Mouse (Mus musculus): ENCODE measurements around the gene Palld.
A peak's percentile ranks its signal among the peaks of the same experiment; 100 is the strongest.

Palld gene

DNA sequence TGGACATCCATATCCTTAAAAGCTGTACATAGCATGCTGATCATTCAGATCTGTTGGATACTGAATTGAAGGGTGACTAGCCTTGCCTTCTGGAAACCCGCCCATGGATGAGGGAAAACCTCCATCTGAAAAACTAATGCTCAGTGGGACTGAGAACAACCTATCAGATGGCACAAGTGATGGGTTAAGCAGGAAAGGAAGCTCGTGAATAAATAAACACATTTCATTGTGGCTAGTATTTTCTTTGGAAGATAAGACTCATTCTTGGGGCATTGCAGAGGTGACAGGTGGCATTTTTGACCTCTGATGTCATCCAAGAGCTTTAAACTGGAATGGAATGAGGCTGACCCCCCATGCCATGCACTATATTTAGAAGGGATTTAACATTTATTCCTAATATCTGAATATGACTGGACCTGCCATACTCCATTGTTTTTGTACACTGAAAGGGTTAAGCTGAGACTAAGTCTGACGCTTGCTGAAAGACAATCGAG lies 128.8 kb downstream of the Palld start:
- no peak for DNase-seq

DNA sequence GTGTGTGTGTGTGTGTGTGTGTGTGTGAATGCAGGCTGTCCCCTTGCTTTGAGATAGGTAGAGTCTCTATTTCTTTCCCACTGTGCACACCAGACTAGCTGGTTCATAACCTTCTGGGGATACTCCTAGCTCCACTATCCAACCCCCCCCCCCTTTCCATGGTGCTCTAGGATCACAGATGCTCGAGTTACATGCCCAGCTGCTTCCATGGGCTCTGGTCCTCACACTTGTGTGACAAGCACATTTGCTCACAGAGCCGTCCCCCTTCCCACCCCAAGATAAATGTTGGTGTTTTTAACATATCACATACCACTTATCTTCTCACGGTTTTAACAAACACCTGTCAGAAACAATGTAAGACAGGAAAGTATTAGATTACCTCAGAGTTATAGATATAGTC lies 131.2 kb downstream of the Palld start:
- no peak for DNase-seq

DNA sequence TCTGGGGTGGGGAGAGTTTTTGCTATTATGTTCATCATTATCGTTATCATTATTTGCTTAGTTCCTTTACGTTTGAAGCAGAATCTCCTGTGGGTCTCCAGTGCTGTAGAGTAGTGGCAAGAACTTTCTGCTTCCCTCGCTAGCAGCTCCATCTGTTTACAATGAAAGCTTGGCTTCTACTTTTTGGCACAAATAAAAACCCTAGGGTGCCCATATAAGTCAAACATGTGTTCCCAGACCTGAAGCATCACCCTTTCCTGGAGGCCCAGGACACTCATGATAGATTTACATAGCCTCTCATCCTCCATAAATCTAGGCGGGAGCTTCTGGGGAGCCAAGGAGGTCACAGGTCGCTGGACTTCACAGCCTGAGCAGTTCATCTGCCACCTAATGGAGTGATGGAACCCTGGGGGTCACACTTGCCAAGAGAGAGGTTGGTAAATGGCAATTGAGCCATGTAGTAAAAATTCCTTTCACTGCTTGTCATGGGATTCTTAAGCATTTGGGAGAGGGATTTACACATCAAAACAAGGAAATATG lies 133.1 kb downstream of the Palld start:
- no peak for DNase-seq

DNA sequence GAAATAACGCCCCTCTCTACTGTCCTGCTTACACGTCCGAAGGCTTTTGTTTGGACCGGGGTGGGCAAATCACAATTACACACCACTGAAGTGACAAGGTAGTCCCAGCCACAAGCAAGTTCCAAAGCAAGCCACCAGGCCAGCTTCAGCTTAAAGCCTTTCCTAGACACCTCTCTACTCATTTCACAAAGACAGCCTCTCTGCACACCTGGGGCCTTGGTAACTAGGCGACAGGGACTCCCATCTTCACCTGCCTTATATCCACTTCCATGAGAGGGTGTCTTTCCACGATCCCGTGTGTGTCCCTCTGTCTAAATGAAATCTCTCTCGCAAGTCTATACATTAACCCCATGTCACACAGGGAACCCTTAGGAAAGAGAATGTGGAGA lies 142.3 kb downstream of the Palld start:
- no peak for DNase-seq

DNA sequence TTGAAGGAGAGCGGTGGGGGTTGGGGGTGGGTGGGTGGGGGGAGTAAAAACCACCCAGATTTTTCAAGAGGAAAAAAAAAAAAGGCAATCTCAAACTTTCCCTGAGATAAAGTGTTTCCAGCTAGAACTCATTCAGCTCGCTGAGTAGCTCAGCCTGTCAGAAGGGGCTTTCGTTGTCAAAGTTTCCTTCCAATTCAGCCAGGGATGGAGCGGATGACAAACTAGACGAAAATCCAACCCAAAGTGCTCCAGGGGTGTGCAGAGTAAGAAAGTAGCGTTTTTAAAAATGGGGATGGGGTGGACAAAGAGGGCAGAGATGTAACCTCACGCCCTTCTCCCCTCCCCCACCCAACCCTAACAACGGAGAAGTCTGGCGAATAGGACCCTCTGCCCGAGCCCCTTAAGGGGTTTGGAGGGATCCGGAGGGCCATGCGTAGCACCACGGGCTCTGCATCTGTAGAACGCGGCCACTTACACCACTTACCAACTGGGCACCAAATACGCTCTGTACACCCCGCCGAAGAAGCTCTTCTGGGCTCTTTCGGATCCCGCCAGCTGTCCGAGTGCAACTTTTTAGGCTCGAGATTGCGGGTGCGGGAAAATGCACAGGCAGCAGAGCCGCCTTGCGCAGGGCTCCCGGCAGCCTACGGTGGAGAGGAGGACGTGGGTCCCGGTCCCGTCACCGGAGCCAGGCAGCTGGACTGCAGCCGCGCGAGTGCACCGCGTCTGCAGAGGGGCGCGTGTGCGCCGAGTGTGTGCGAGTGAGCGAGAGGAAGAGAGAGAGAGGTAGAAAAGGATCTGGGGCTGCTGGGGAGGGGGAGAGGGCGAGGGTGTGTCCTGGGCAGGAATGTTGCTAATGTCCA lies 142.9 kb downstream of the Palld start:
- DNase-seq = peak; percentile 21

DNA sequence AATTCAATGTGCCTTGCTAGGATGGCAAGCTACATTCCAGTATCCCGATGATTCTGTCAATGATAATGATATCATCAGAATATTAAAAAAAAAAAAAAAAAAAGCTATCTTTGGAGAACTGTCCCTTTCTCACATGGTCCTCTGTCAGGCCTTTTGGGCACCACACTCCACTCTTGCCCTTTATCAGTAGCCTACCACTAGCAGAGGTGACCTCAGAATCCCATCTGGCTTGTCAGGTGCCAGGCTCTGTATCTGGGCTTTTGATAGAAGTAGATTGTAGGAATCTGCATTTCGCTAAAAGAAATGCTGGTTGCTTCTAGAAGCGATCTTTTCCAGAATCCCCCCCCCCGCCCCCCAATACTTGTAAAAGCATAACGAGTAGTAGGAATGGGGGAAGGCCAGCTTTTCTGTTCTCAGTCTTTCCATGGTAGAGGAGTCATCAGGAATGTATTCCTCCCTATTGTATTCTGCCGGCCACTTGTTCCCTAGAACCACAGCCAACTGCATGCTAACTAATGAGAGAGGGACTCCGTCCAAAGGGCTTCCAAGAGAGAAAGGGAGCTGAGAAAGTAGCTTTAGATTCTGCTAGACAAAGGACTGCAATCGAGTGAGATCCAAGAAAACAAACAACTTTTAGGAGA lies 143.7 kb downstream of the Palld start:
- DNase-seq = no peak

DNA sequence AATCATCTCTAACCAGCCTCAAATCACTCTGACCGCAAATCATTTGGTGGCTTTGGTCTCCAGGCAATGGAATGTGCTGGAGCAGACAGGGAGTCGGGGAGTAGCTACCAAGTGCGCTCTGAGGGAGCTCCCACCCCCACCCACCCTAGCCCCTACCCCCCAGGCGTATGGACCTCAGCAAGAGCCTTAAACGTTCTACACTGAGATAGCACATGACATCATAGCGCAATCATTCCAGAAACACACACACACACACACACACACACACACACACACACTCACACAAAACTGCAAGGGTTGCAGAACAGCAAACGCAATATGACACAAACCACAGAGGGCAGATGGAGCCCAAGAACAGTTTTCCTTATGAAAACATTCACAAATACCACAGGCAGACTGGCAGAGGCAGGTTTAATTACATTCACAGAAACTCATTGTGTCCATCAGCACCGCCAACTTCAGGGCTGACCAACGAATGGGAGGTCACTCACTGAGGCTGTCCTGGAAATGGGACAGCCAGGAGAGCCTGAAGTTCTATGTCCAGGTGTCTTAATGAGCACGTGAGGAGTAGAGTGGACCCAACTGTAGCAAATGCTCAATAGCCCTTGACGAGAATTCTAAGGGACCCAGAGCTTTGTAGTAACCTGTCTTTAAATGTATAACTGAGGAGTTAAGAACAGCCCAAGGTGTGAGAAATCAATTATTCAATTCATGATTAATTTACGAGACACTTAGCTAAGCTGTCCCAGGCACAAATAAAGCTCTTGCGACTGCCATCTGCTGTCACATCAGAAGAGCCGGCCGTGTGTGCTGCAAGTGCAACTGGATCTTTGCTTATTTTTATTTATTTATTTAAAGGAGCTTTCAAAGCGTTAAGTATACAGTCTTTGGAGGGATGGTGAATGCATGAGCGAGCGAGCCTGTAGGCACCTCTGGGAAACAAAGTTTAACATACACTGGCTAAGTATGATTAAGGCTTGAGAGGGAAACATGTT lies 145.2 kb downstream of the Palld start:
- no peak for DNase-seq

DNA sequence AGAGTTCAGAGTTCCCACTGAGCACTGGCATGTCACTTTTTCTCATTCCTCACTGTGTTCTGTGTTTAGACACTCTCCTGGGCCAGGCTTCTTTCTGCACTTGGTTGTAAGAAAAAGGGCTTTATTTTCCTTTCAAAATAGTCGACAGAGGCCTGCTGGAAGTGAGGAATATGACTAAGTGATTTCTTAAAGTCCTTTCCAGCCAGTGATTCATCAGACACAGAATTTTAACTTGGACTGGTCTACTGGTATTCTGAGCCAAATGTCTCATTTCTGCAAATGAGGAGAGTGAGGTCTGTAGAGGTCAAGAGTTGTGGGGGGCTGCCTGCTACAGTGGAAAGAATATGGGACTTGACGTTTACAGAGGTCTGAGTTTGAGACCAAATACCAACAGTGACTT lies 147.3 kb downstream of the Palld start:
- no peak for DNase-seq

DNA sequence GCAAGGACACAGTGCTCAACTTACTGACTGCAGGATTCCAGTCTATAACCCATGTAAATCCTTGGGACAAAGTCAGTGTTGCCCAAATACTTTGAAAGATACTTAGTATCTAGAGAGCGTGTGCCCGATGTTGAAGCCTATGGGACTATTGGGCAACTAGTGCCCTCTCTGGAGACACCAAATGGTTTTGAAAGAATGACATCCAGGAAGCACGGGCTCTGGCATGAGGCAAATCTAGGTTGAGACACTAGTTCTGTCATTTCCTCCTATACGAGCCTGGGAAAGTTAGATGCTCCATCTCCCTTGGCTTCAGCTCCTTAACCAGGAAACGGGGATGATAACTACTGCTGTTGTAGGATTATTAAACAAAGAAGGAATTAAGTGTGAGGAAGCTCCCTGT lies 155.4 kb downstream of the Palld start:
- DNase-seq = no peak

DNA sequence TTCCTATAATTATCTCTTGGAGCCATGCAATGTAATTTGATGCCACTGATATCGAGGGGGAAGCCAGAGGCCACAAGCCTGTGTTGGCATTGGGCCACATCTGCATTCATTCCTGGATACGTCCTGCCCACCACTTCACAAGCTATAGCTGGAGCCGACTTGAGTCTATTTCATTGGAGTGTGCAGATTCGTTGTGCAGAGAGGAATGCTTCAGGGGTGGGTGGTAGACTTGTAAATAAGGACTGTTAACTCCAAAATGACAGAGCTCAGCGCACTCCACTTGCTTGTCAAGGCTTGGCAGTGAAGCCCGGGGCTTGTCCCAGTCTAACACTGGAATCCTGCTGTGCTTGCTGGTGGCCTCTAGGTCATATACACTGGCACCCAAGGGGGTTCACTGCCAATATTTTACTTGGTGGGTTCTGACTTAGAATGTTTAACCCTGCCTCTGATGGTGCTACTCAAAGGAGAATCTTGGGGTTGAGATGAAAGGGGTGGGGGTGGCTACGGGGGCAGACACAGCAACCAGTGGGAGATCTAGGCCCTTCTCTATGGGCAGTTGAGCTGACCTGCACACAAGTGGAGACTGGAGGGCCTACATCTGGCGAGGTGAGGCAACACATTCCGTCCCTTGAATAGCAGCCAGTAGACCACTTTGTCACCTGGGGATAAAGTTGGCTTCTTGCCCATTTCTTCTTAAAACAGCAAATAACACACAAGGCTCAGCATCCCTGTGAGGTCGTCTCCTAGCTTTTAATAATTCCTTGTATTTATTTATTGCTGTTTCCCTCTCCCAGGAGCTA lies 157.1 kb downstream of the Palld start:
- DNase-seq = no peak

DNA sequence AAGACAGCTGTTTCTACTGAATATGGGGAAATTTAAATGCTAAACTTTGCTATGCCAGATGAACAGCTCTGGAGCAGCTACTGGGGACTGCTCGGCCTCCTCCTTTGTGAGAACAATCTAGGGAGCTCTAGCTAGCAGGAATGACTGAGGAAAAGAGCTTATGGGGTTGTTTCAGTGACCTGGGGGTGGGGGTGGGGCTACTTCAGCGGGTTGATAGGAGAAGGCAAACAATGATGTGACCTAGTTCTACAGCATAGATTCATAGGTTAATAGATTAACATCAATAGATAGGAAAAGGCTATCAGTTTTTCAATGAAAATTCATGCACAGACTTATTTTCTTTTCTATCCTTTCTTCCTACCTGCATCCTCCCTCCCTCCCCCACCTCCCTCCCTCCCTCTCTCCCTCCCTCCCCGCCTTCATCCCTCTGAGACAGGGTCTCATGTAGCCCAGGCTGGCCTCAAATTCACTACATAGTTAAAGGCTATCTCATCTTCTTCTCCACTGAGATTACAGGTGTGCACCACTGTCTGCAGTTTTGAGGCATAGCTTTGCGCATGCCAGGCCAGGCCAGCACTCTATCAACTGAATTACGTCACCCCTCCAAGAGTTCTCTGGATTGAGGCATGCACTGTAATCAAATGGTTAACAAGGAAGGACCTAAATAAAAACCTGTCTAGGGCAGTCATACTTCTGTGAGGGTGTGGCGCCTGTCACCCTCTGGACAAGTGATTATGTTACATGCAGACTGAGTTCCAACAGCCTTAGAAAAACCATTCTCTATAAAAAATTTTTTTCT lies 158.5 kb downstream of the Palld start:
- no peak for DNase-seq

DNA sequence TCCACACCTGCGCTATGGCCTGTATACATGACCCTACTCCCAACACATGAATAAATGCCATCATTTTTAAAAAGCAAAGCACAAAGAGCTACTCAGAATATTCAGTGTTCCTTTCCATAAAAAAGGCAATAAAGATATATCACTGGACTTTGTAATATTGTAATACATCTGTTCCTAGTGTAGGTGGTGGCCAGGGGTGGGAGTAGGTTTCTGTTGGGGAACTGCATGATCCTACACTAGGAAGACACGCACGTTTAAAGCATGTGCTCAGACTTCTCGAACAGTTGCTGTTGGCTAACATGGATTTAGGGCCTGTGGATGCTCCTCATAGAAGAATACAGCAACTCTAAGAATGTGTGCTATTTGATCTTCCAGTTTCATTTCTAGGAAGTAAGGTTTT lies 165.0 kb downstream of the Palld start:
- no peak for DNase-seq

DNA sequence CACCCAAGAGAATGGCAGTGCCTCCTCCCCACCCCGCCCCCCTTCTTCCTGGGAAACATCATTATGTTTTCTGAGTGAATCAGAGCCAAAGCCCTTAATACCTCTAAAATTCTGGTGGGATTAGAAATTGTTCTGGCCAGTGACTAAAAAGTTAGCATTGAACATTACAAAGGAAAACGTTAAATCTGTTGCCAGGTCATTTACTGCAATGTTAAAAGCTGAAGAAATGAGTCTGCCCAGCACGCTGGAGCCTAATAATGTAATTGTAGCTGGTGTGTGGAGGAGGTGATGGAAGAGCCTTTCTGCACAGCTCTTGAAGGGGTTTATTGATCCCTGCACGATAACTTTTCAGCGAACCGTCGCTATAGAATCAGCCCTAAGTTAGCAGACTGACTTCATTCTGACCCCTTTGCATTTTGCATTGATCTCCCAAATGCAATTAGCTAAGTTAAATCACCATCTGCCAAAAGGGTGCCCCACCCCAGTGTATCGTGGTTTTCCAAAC lies 165.7 kb downstream of the Palld start:
- DNase-seq = no peak

DNA sequence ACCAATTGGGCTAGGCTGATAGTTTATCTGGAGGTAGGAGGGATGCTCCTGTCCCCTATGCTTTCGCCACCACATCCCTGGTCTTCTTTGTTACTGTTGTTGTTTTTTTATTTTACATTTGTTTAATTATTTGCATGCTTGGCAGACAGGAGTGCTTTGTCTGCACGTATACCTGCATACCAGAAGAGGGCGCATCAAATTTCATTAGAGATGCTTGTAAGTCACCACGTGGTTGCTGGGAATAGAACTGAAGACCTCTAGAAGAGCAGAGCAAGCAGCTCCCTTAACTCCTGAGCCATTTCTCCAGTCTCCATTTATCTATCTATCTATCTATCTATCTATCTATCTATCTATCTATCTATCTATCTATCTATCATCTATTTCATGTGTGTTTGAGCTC lies 166.4 kb downstream of the Palld start:
- DNase-seq = peak; percentile 10

DNA sequence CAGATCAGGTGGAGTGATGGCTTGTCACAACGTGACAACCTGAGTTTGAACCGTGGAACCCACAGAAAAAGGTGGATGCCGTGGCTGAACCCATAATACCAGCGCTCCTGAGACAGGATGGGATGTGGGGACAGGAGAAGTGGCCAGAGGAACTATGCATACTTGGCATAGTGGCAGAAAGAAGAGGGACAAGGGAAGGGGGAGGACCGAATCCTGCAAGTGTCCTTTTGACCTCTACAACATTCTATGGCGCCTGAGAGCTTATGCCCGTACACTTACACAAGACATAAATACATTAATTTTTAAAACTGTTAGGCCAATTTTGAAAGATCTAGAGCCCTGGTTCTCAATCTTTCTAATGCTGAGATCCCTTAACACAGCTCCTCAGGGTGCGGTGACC lies 168.3 kb downstream of the Palld start:
- no peak for DNase-seq

DNA sequence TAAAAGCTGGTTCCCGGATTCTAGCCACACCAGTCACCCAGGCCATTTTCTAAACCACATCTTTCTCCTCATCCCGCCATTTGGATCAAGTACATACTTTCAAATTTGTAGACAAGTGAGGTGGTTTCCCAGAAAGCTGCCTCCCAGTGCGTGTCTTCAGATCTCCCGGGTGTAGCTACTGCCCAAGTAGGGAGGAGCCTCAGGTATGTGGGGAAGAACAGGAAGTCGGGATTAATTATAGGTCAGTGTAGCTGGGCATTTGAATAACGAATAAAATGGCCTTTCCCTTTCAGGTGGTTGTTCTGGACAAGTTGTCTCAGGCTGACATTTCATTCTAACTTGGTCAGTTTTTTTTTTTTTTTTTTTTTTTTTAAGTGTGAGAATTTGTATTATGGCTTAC lies 170.3 kb downstream of the Palld start:
- no peak for DNase-seq

DNA sequence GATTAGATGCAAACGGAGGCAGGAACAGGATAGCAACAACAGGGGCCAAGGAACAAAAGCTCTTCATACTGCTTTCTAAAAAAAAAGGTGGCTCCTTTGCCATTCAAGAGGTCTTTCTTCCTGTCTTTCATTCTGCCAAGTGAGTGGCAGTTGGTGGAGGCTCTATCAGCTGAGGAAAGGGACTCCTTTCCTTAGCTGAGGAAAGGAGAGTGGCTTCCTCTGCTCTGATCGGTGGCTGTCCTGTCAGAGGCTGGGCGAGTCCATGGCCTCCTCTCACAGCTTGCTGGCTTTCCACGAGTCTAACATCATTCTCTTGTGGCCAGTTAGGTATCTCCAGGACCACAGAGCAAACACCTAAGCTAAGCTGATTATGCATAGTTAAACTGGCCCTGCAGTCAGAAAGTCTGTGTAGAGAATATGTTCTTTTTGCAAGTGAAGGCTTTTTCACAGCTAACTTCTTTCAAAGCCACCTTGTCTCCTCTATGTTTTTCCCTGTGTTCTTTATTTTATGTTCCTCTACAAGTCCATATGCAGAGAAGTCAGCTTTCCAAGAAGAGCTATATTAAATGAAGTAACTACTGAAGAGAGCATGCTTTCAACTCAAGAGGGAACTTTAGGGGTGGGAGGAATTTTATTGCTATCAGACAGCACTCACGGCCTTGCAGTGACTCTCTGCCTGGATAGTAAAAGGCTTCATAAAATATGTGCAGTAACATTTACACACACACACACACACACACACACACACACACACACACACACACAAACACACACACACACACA lies 171.0 kb downstream of the Palld start:
- no peak for DNase-seq

DNA sequence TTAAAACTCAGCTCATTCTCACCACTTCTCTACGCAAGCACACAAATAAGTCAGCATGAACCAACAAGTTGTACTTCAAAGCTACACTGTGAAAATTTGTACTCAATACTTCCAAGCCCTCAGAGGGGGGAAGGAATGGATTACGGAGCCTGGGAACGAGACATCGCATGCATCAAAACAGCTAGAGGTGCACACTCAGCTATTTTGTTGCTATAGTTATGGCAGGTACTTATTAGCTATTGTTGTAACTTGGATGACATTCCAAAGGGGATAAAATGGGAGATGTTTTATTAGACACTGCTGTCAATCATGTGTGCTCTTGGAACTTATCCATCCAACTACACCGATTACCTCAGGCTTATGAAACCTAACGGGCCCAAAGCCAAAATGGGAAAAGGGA lies 171.8 kb downstream of the Palld start:
- DNase-seq = no peak

DNA sequence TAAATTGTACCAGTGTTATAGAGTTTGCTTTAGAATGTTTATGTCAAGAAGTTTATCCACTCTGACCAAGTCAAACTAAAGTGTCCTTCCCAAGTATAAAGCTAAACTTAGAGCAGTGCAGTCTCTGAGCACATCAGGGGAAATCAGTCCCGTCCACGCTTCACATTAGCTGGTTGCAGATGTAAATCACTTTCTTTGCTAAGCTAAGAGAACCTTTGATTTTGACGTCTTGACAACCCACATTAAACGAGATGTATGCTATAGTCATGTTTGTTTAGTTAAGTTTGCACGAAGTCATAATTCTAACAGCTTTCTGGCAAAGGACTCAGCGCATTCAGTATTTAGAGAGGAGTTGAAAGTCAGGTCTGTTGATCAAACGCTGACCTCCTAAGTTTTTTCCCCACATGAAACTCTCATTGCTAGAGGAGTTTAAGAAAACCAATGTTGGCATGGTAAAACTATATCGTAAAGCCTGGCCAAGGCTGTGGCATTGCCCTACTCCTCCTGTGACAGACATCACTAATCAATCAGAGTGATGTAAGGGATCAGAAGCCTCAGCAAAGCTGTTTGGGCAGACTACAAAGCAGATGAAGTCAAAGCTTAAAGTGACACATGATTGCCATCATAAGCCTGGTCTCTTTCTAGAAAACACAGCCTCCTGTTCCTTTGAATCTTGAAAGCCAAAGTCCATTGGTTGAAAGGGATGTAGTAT lies 177.0 kb downstream of the Palld start:
- no peak for DNase-seq

Measured in thymus, postnatal 4 days (tissue).